Mouse (Mus musculus) spleen, adult 2 months (tissue): ENCODE measurements around the gene Pcyt2. TPM values are rescaled to one million over a fixed set of nuclear protein-coding genes. Genes with fewer than 3 reads are reported as not detected.

Experiments
- DNase-seq, 2 experiments: peaks; one replicate each; pipeline versions ENCODE4 v3.0.0 to v3.0.0-alpha.2; 2012 to 2021; ENCODE audit warnings: low spot score in 2 of 2, low read depth in 1 of 2
- H3K27ac ChIP-seq: fragments of 200-500 bp; 2 replicates; pipeline ENCODE4 v1.5.1; 2012; ENCODE audit warnings: low read length, inconsistent platforms; ENCODE audit not compliant: insufficient read depth
- H3K27me3 ChIP-seq: fragments of 200-500 bp; 2 replicates; pipeline ENCODE4 v1.6.1; 2012; ENCODE audit warnings: mild to moderate bottlenecking, moderate library complexity, low read length, inconsistent platforms; ENCODE audit not compliant: control insufficient read depth, insufficient read depth
- H3K36me3 ChIP-seq: fragments of 200-500 bp; 2 replicates; pipeline ENCODE4 v1.6.1; 2012; ENCODE audit warnings: mild to moderate bottlenecking, low read length, inconsistent platforms; ENCODE audit not compliant: control insufficient read depth, insufficient read depth
- H3K4me1 ChIP-seq: fragments of 200-500 bp; 2 replicates; pipeline ENCODE4 v1.6.1; 2011; ENCODE audit warnings: inconsistent platforms; ENCODE audit not compliant: control insufficient read depth, insufficient read depth, insufficient read length
- H3K4me3 ChIP-seq: fragments of 200-500 bp; 2 replicates; pipeline ENCODE4 v1.5.1; 2011; ENCODE audit warnings: mild to moderate bottlenecking, inconsistent platforms; ENCODE audit not compliant: insufficient read depth, insufficient read length; ENCODE audit errors: extremely low read depth
- CTCF ChIP-seq: fragments of 200-500 bp; IDR thresholded peaks from 2 replicates; pipeline ENCODE4 v1.5.1; 2011; ENCODE audit warnings: mild to moderate bottlenecking, inconsistent platforms; ENCODE audit not compliant: insufficient read depth, insufficient read length, insufficient replicate concordance; ENCODE audit errors: extremely low read depth
- POLR2A ChIP-seq: fragments of 200-500 bp; IDR thresholded peaks from 2 replicates; pipeline ENCODE4 v1.6.1; 2011; ENCODE audit warnings: low read depth, low read length, inconsistent platforms
- WGBS: fragments of 180-500 bp; shearing (Covaris S2); methylation state at CpG from one replicate; pipeline ENCODE4 v1.1.7; 2018; 5-methylcytosine and 5-hydroxymethylcytosine counted together
- polyA plus RNA-seq: library from polyadenylated mRNA; depleted of rRNA; stranded (reverse); fragments of >200 nt; gene quantifications from 2 replicates; pipeline ENCODE4 v1.2.3, GENCODE M21; 2012

Gene Pcyt2
- polyA plus RNA-seq, 1 experiment: 139 TPM

DNA sequence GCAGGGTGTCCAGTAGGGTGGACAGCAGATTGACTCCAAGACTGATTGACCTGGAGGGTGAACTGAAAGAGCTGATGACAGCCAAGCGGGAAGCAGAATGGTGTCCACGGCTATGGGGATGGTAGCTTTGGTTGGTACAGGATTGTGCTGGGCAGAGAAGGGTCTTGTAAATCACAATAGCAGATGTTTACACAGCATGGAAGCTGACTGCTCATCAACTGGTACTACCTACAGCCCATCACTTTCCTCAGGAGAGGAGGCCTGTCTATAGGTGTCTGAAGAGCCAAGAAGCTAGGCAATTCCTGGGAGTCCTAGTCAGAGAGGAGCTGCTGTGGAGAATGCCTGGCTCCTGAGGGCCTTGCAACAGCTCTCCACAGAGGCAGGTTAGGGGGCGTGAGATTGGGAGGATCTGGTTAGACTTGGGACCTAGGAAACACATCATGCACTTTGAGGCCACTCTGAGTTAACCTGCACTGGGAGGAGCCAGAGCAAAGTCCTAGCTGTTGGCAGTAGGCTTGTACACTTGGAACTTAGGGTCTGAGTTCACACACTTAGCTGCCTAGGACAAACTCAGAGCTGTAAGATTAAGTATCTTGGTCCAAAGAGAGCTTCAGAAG lies 41.3 kb downstream of the Pcyt2 start:
- no peak for DNase-seq
- WGBS: 90% methylated on average over 3 of the region's 3 CpGs
- Histone ChIP-seq H3K27me3 (no peaks in the 10 kb centered on the region), H3K4me1 (peaks cover 18% of the 10 kb centered on the region; the same call in 1 of the 2 replicates), H3K36me3 (peaks cover 20% of the 10 kb centered on the region), H3K4me3 (no peak overlapping the region), H3K27ac (no peak overlapping the region)
- TF ChIP-seq CTCF: no peak
- TF ChIP-seq POLR2A: no peak

DNA sequence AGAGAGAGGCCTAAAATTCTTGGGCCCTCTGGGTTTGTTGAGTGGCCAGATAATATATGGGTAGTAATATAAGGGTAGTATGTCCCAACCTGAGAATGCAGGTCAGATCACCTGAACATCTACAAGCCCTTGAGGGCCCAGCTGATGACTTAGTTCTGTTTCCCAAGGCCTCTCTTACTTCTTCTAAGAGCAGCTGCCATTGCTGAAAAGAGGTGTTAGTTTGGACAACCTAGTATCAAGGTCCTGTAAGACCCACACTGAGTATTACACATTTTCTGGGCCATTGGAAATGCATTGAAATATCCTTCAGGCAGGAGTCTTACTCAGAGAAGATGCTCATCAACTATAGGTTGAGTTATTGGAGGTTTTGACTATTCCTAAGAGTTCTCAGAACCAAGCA lies 41.8 kb downstream of the Pcyt2 start:
- DNase-seq: no peak
- peaks cover 24% of the 10 kb centered on the region for H3K36me3 ChIP-seq
- H3K4me1 ChIP-seq: peaks cover 21% of the 10 kb centered on the region; the same call in 1 of the 2 replicates
- no peak overlapping the region for H3K4me3 ChIP-seq
- no peaks in the 10 kb centered on the region for H3K27me3 ChIP-seq
- H3K27ac ChIP-seq: no peak overlapping the region
- TF ChIP-seq POLR2A: no peak
- no peak for TF ChIP-seq CTCF

GRCm38 (mm10) chr11:120575046-120575445 lies 42.7 kb downstream of the Pcyt2 start:
- WGBS: 90% methylated on average over 2 of the region's 2 CpGs

DNA sequence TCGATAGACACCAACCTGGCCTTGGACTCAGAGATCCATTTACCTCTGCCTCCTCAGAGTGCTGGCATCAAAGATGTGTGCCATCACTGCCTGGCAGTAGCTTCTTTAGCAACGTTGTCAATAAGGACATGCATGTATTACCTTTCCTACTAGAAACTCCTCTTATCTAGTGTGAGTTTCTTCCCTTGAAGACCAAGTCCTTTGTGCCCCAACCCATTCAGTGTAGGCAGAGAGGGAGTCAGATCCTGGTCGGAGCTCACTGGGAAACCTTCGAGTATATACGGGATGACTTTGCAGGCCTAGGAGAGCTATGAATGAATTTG lies 43.5 kb downstream of the Pcyt2 start:
- no peak overlapping the region for H3K4me3 ChIP-seq

More at GRCm38 (mm10) chr11:120575046-120575445, 42.7 kb downstream of the Pcyt2 start:
- no peak overlapping the region for H3K4me3 ChIP-seq
- H3K36me3 ChIP-seq: peaks cover 26% of the 10 kb centered on the region
- no peak for DNase-seq
- H3K27ac ChIP-seq: no peak overlapping the region
- peaks cover 19% of the 10 kb centered on the region; the same call in 1 of the 2 replicates for H3K4me1 ChIP-seq
- no peak for TF ChIP-seq POLR2A
- no peak for TF ChIP-seq CTCF
- no peaks in the 10 kb centered on the region for H3K27me3 ChIP-seq

GRCm38 (mm10) chr11:120573585-120574277 lies 44.0 kb downstream of the Pcyt2 start:
- H3K36me3 ChIP-seq: peaks cover 19% of the 10 kb centered on the region
- DNase-seq: peak in 1 of 2 experiments; percentile 77
- H3K4me3 ChIP-seq: peak overlapping the region; percentile 74
- under 1% methylated on average over 23 of the region's 23 CpGs for WGBS
- TF ChIP-seq CTCF (no peak), POLR2A (no peak)
- H3K27ac ChIP-seq: peak overlapping the region; percentile 99
- H3K27me3 ChIP-seq: no peaks in the 10 kb centered on the region
- peaks cover 9% of the 10 kb centered on the region; the same call in 1 of the 2 replicates for H3K4me1 ChIP-seq

More for the DNA sequence above, 43.5 kb downstream of the Pcyt2 start:
- WGBS: 49% methylated on average over 5 of the region's 5 CpGs
- DNase-seq: no peak
- Histone ChIP-seq H3K27ac (no peak overlapping the region), H3K4me1 (peaks cover 12% of the 10 kb centered on the region; the same call in 1 of the 2 replicates), H3K36me3 (peaks cover 23% of the 10 kb centered on the region), H3K27me3 (no peaks in the 10 kb centered on the region)
- TF ChIP-seq POLR2A (no peak), CTCF (no peak)

DNA sequence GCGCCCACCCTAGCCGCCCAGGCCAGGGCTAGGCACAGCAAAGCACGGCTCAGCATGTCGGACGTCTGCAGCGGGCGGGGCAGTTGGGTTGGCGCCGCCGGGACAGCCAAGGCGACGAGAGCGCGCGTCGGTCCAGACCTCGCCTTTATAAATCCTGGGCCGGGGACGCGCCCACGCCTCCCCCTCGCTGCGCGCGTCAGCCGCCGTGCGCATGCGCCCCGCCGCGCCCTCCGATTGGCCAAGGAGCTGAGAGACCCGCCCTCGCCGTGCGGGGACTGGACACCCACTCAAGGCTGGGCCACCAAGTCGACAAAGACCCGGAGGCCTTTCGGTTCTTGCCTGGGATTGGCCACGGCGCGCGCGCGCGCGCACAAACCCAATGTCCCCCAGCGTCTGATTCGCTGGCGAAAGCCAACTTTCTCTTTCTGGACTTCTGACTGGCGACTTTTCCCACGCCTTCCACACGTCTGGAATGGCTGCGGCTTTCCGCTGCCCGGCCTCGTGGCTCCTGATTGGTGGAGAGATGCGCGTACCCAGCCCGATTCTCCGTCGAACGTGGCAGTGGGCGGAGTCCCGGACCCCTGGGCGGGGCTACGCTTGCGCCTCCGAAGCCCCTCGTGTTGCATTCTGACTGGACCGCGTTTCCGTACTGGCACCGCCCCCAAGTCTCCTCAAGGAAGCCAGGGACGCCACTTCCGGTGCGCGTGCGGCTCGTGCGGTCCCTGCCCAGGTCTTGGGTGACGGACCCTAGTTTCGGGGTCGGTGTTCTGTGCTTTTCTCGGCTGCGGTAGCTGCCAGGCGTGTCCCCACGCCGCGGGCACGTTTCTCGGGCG lies 44.8 kb downstream of the Pcyt2 start, which contains the start of gene P4hb:
Gene P4hb, minus strand, starts transcription at position 502 of the 833 bp plus-strand sequence.
- Histone ChIP-seq H3K36me3 (peaks cover 17% of the 10 kb centered on the region), H3K27ac (peak within 1 kb of the TSS; percentile 99), H3K4me3 (peak within 1 kb of the TSS; percentile 75), H3K4me1 (peaks cover 9% of the 10 kb centered on the region; the same call in 1 of the 2 replicates), H3K27me3 (no peaks in the 10 kb centered on the region)
- under 1% methylated on average over 94 of the region's 94 CpGs for WGBS
- TF ChIP-seq POLR2A (peak; percentile 96), CTCF (no peak)
- peak; percentile 98 to 99 for DNase-seq
